Mouse (Mus musculus) stomach, postnatal 0 days (tissue): ENCODE measurements around the gene Usp5.

Source experiments
- CTCF ChIP-seq: IDR thresholded peaks from 2 replicates; pipeline ENCODE4 v1.5.1; 2016; ENCODE audit warnings: antibody characterized with exemption, low read depth, mild to moderate bottlenecking, moderate library complexity
- EP300 ChIP-seq: optimal IDR thresholded peaks from 2 replicates; pipeline ENCODE3; 2016; ENCODE audit warnings: antibody characterized with exemption

DNA sequence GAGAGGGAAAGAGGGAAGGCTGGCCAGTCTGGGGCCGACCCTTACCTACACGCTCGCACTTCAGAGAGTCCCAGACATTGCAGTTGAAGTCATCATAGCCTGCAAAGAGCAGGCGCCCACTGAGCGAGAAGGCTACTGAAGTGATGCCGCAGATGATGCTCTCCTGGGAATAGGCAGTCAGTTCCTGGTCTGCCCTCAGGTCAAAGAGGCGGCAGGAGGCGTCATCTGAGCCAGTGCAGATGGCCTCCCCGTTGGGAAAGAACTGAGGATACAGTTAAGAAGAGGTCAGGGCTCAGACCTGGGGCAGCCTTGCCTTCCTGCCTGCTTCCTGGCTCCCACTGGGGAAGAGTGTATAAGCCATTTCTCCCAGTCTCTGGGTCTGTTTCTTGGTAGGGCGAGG lies 6.2 kb upstream of the Usp5 start:
- TF ChIP-seq CTCF: no peak
- no peak for TF ChIP-seq EP300
